Mouse (Mus musculus): Measurements from ENCODE around the gene Adamts18.
"Not testable (repeated sequence)": the region's sequence is repeated elsewhere in the genome, so short reads cannot be mapped to it uniquely, and the experiment has no call there.

Adamts18 gene

DNA sequence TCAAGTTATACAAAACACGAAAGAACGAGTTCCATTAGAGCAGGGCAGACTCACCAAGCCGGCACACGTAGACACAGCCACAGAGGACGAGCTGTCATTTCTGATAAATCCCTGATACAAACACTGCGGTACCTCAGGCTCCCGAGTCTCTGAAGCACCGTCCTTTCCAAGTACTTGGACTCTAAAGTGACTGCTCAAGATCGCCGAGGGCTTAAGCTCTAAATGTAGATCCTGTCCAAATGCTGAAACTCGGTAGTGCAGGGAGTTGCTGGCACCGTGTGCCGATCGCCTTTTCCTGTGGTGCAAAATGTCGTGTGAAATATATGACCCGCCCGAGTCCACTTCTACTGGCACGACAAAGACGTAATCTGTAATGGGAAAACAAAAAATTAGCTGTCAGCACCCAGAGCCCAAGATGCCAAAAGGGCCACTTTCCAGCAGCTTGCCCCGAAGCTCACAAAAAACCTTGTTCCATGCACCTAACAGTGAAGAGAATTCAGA lies 3.7 kb downstream of the Adamts18 start:
- DNase-seq (ENCODE audit: low spot score in 2 of 2), result no peak

DNA sequence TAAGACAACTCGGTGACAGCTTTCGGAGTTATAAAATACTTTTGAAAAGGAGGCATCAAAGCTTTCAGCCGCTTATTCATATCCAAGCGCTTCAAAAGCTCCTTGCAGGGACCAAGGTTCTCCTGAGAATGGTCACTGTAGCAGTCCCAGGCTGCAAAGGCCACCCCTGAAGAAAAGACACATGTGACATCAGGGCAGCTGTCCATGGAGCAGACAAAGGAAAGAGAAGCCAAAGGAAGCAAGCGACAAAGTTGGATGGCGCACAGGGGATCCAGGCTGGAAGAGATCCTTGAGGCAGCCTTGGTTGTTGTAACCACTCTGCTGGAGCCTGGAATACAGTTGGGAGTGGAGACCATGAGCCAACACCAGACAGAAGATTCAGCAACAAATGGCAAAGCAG lies 10.3 kb downstream of the Adamts18 start:
- DNase-seq (ENCODE audit: low spot score in 2 of 2), result no peak

DNA sequence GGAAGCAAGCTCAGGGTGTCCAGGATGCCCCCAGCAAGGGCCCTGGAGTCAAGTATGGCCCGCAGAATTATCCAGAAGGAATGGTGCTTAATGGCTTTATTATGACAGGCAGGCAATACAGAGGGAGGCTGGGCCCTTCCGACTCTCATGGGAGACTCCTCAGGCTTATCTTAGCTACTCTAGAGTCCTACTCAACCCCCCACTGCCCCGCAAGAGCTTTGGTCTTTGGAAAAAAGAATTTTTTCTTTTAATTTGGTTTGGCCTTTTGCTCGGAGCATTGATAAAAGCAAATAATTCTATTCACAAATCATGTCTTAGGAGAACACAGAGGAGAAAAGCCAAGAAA lies 11.0 kb downstream of the Adamts18 start:
- DNase-seq (ENCODE audit: low spot score in 2 of 2), result no peak

DNA sequence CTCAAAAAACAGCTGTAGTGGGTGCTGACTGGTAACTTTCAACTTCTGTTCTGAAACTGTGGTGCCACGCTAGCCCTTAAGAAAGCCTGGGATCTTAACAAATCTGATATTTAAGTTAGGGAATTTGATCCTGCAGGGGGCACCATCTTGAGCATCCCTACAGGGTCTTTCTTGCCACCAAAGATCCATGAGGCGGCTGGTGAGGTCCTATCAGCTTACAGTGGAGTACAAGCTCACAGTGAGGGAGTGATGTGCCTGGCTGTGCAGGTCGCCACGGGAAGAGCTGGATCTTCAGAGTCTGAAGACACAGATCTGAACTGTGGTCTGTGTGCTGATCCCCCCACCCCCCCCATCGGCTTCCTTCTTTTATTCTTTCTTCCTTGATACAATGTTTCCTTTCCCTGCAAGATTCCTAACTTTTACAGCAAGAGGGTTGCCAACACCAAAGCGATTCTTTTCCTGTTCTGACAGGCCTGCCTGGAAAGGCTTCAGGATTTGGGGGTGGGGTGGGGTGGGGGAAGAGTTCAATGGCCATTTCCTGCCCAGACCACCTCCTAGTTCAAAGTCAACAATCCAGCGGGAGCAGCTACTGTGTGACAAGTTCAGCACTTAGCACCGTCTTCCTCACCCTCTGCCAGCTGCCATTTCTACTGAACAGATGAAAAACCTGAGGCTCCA lies 11.5 kb downstream of the Adamts18 start:
- DNase-seq (ENCODE audit: low spot score in 2 of 2), result no peak

DNA sequence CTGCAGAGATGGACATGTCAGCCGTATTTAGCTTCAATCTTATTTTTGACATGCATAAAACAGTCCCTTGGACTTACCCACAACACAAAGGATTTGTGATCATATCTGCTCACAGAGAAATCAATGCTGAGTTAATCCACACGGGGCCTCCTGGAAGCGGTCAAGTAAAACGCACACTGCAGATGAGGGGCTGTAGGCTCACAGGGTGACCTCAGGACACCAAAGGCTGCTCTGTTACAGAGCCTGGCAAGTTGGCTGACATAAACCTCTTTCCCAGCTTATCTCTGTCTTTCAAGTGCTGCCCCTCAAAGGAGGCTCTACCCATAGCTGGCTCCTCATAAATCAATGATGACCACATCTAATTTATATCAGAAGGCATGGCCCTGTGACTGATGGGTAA lies 14.9 kb downstream of the Adamts18 start:
- DNase-seq (ENCODE audit: low spot score in 2 of 2), result no peak

DNA sequence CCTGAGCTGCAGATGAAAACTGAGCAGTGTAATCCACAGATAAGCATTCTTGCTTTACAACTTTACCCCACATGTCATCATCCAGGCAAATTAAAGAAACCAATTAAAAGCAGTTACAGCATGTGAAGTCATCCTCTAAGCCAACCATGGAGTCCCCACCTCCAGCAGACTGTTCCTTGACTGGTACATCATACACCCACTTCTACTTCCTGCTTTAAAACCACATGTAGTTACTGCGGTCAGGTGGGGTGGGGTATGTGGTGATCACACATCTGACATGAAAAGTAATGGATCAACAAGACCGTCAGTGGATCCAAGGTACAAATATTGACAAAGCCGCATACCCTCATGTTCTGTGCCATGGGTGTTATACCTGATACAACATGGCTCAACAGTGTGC lies 21.3 kb downstream of the Adamts18 start:
- no peak for DNase-seq (ENCODE audit: low spot score in 2 of 2)

DNA sequence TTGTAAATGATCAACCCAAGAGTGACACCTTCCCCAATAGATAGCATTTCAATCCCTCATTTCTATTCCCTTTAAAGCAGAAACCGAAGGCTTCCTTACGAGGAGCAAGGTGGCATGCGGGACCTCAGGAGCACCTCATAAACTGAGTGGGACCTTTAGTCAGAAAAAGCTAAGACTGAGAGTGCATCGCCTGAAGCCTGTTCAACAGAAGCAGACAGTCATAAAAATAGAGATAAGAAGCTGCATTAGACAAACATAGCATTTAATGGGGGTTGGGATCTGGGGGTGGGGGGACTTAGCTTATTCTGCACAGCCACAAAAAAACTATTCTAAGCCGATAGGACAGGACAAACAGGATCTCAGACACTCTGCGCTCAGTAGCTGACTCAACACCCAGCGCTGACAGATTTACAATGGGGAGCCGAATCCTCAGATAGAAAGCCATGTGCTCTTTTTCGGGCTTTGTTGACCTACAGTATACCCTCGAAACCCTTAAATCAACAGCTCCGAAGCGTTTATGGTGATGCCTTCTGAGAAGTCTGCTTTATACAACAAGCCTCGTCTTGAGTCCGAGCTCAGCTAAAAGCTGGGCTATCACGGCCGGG lies 27.5 kb downstream of the Adamts18 start:
- no peak for DNase-seq (ENCODE audit: low spot score in 2 of 2)

DNA sequence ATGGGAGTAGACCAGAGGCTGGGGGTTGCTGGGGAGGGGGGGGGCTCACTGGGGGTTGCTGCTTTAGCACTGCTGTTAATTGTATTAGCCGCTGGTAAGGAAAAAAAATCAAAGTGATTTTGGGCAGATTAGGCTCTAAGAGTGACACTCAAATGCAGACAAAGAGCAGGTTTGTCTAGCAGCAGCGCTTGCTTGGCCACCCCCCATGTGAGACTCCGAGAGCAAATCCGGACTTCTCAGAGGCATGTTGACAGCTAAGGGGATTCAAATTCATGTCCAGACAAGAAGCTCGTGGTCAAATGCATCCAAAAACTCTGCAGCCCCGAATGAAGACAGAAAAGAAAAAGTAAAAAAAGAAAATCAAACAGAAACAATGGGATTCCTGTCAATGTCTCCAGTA lies 34.6 kb downstream of the Adamts18 start:
- DNase-seq (ENCODE audit: low spot score in 2 of 2), result no peak

DNA sequence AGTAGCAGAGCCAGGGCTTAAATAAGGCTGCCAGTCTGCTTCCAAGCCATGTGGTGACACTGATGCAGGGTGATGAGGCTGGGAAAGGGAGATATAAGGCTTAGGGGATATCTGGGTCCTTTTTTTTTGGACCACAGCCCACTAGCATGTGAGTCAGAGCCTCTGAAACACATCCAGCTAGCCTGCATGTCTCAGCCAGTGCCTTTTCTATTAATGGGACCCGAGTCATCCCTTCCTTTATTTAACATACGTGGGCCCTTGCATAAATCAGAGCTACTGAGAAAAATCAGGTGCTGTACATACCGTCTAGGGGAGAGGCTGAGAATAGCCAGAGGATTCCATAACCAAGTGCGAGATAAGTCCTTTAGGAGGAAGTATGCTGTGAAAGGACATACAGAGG lies 37.0 kb downstream of the Adamts18 start:
- DNase-seq (ENCODE audit: low spot score in 2 of 2), result no peak

DNA sequence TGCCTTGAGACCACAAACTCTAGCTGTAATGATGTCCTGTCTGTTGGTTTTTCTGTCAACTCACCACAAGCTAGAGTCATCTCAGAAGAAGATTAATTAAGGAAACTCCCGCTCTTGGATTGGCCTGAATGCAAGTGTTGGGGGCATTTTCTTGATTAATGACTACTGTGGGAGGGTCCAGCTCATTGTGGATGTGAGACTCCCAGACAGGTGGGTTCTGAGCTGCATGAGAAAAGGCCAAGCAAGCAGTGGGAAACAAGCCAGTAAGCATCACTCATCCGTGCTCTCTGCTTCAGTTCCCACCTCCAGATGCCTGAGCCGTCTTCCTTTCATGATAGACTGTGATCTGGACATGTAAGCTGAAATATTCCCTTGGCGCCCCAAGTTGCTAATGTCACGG lies 38.6 kb downstream of the Adamts18 start:
- no peak for DNase-seq (ENCODE audit: low spot score in 2 of 2)

DNA sequence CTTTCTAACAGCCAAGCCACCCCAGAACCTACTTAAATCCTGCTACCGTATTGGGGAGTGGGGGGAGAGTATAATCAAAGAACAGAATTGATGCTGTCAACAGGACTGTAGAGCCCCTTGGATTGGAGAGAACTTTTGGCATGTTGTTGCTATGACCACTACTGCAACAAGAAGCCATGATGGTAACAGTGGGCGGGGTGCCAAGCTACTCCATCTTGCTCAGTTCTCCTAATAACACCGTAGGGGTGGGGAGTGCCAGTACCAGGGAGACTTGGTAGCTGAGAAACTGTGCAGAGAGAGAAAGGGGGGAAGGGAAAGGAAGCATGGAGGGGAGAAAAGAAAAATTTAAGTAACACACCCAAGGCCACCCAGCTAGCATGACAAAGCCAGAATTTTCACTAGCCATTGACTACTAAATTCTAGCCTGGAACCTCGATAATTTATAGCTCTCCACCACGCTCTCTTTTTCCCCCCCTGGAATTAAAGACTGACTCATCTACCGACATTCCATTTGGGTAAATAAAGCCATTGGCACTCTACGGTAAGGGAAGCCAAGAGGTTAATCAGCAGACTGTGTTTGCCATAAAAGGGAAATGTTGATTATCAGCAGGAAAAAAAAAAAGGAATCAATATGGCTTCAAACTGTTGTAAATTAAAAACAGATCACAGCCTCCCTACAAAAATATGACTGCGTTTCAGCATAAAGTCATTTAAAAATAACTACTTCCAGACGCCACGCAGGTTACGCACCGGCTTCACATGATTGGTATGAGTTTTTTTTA lies 44.5 kb downstream of the Adamts18 start:
- no peak for DNase-seq (ENCODE audit: low spot score in 2 of 2)

DNA sequence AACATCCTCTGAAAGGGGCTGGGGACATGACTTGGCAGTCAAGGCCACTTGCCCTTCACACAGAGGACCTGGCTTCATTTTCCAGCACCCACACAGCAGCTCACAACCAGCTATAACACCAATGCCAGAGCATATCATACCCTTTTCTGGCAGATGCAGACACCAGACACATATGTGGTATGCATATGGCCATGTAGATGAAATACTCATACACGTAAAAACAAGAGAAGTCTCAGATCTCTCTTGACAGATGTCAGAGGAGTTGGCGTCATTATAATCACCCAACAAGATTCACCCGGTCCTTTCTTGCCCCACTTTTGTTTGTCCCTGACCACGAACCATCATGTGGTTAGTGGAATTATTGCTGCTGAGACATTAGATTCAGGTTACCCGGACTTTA lies 47.0 kb downstream of the Adamts18 start:
- DNase-seq (ENCODE audit: low spot score in 2 of 2), result no peak

DNA sequence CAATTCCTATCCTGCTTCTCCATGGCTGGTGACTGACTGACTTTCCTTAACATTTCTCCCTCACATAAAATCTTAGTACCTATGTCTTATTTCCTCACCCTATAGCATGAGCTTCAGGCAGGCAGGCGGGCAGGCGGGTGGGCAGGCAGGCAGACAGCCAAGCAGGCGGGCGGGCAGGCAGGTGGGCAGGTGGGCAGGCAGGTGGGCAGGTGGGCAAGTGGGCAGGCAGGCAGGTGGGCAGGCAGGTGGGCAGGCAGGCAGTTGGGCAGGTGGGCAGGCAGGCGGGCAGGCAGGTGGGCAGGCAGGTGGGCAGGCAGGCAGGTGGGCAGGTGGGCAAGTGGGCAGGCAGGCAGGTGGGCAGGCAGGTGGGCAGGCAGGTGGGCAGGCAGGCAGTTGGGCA lies 48.0 kb downstream of the Adamts18 start:
- DNase-seq (ENCODE audit: low spot score in 2 of 2), result not testable (repeated sequence)

DNA sequence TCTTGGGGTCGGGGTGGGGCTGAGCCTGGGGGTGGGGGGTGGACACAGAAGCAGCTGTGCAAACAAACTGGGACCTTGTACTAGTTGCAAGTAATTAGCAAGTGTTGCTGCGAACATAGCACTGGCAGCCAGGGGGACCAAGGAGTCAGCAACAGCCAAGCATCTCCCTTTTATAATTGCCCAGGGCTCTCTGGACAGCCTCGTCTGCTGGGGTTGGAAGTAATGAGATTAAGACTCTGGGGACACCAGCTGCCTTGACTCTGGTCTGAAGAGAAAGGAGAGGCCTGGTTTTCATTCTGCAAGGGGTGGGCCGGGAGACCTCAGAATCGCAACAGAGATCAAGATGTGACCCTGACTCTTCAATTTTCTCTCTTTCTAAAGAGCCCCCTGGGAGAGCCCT lies 49.0 kb downstream of the Adamts18 start:
- DNase-seq (ENCODE audit: low spot score in 2 of 2), result no peak

DNA sequence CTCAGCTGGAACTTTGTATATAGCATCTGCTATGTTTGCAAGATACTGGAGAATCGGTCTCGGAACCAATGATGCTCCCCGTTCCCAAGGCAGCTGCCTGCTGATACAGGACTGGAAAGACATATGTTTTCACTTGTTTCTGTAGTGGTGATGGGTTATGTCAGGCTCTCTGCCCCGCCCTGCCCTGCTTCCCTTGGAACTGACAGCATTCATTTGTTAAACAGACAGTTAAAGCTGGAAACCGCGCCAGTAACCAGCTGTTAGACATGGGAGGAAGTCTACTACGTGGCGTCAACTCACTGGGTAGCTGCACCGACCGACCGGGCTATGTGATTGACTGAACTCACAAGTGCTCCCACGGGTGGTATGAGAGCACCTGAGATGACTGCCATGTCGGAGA lies 56.7 kb downstream of the Adamts18 start:
- no peak for DNase-seq (ENCODE audit: low spot score in 2 of 2)

DNA sequence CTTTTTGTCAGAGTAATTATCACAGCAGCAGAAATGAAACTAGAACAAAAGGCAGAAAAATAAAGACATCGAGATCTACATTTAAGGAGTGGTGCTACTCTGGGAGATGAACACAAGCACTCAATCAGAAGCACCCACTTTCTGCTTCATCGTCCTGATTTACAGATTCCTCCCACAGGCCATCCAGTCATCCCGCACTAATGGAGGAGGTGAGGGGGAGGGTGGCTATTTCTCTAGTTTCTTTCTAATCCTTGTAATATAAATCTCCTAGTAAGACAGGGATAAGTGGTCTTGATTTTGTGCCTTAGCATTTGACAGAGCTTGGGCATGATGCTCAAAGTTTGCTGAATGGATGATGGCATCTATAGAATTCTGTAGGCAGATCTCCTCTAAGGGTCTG lies 57.5 kb downstream of the Adamts18 start:
- no peak for DNase-seq (ENCODE audit: low spot score in 2 of 2)

DNA sequence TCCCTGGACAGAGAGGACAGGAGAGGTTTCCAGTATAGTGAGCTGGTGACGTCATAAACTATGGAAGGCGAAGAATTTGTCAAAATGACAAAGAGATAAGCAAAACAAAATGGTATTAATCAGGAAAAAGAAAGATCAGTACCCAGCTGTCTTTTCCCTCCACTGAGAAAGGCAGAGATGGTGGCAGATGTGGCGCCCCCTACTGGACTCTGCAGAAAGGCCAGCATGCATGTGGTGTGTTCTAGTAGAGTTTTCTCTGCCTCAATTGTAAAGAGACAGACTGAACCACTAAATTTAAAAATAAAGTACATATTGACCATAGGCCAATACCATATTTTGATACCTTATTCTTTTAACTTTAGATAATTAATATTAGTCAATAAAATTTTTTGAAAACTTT lies 64.8 kb downstream of the Adamts18 start:
- no peak for DNase-seq (ENCODE audit: low spot score in 2 of 2)

DNA sequence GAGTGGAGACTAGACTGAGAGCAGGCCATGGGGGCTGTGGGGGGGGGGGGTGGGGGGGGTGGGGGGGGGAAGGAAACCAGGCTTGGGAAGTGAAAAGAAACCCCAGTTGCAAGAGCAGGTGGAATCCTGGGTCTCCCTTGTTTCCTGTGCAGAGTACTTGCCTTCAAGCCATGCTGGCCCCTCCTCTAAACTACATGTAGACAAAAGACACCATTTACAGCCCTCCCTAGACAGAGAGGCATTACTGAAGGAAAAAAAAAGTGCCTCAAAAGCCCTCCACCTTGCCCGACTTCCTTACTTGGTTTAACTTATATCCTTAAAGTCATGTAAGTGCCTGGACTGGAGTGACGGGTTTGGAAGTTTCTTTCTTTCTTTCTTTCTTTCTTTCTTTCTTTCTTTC lies 67.0 kb downstream of the Adamts18 start:
- no peak for DNase-seq (ENCODE audit: low spot score in 2 of 2)

DNA sequence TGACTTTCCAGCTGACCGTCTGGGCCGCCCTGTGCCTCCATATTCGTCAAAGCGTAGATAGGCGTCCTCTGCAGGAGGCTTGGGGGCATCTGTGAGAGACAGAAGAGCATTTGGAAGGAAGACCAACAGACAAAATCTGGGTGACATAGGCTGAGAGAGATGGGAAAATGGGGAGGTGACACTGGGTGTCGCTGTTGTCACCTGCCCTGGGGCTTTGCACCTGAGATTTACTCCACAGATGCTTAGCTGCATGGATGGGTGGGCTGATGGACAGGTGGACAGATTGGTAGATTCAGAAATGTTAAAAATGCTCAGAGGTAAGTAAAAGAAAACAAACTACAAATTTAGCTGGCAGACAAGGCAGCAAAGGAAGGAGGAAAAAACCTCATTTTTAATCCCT lies 73.2 kb downstream of the Adamts18 start:
- no peak for DNase-seq (ENCODE audit: low spot score in 2 of 2)

DNA sequence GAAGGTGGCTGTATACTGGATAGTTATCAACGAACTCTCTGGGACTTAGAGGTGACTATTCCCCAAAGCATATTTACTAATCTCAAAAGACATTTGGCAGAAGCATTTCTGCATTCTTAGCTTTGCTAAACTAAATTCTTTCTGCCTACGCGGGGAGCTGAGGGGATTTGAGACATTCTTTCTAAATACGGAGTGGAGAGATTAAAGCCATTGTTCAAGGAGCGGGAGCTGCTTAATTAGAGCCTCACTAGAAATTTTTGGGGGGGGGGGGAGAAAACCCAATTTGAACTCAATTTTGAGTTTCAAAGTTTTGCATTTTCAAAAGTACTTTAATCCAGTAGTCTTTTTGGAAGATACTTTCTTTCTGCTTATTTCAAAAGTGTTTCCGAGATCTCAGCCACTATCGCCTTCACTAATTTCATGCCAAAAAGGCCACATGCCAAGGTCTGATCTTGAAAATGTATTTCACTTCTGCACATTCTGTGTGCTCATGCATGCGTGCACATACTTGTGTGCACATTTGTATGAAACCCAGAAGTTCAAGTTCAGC lies 79.6 kb downstream of the Adamts18 start:
- DNase-seq (ENCODE audit: low spot score in 2 of 2), result no peak

DNA sequence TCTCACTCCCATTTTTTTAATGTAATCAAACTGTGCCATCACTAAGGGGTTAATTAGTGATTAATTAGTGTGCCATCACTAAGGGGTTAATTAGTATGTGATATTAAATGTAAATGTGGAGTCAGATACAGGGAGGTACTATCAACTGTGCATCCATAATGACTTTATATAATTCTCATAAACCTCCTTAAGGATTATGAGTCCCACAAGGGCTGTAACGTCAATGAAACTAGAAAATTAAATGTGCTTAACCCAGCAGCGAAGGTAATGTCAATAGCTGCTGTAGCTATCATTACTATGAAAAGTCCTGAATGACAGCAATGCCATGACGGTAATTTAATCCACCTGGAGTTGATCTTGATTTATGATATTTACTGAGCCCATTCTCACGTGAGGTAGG lies 83.4 kb downstream of the Adamts18 start:
- no peak for DNase-seq (ENCODE audit: low spot score in 2 of 2)

DNA sequence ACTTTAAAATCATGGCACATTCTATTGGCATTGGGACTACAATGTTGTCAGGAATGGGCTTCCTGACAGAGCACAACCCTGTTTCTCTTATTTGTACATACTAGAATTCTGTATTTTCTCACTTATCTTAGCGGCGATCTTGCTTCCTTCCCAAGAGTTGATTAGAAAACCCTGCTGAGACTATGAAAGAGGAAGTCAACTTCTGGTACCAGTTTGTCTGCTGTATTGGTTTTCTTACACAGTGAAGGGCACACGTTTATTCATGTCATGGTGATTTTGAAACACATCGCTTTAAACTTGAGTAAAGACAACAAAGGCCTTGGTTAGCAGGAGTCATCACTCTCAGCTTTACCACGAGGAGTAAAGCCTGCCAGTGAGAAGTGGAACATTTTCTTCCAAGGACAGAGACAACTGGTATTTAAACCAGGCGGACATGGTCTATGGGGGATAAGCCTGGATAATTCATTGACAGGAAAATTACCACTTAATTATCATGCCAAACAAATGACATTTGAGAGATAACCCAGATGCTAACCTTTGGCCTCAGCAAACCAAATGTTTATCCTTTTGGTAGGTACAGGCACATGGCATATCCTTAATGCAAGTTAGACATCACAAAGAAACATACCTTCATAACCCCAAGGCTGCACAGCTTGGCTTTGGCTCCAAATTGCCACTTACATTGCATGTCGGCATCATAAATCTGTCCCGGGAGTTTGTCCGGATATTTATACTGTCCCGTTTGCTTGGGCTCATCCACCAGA lies 84.8 kb downstream of the Adamts18 start:
- no peak for DNase-seq (ENCODE audit: low spot score in 2 of 2)

Measured in spleen, postnatal 4 days (tissue).